Mouse (Mus musculus): ENCODE data around the gene Lrrfip1. TPM values are rescaled to one million over a fixed set of nuclear protein-coding genes. Genes with fewer than 3 reads are reported as not detected.

Lrrfip1 gene
- total and polyA plus RNA-seq, 2 experiments from 2014 or later, result 52.4 to 62.0 TPM

- 75% methylated on average over 20 of the region's 20 CpGs for WGBS
- ATAC-seq, result no peak; the same call in 1 of the 2 replicates
- Histone ChIP-seq H3K4me1 (ENCODE audit: insufficient read depth) (no peaks in the 10 kb centered on the region), H3K27ac (ENCODE audit: low read depth, low read length) (no peak within 1 kb of the TSS), H3K36me3 (ENCODE audit: insufficient read depth) (no peaks in the 10 kb centered on the region), H3K4me3 (ENCODE audit: low read depth, low read length) (no peak within 1 kb of the TSS), H3K9me3 (ENCODE audit: low read length) (no peaks in the 10 kb centered on the region), H3K27me3 (ENCODE audit: insufficient read depth, low read length) (no peaks in the 10 kb centered on the region), H3K9ac (no peak within 1 kb of the TSS), H3K4me2 (ENCODE audit: low read depth) (no peak within 1 kb of the TSS)
- TF ChIP-seq CTCF (IDR thresholded peaks at IDR 0.05; ENCODE audit: low read depth), result no peak
- DNase-seq, result no peak
Measured at GRCm38 (mm10) chr1:91144813-91145212, 146.3 kb downstream of the Lrrfip1 start, which contains the start of gene Rbm44. Gene Rbm44 (plus strand): TSS chr1:91145089.

- ATAC-seq, result no peak
- H3K4me1 ChIP-seq (ENCODE audit: insufficient read depth), result no peaks in the 10 kb centered on the region
- H3K4me2 ChIP-seq (ENCODE audit: low read depth), result no peak overlapping the region
- H3K27me3 ChIP-seq (ENCODE audit: insufficient read depth, low read length), result no peaks in the 10 kb centered on the region
- H3K27ac ChIP-seq (ENCODE audit: low read depth, low read length), result no peak overlapping the region
- TF ChIP-seq CTCF (IDR thresholded peaks at IDR 0.05; ENCODE audit: low read depth), result no peak
- no peaks in the 10 kb centered on the region for H3K36me3 ChIP-seq (ENCODE audit: insufficient read depth)
- 55% methylated on average over 2 of the region's 2 CpGs for WGBS
- no peak for DNase-seq
- no peak overlapping the region for H3K4me3 ChIP-seq (ENCODE audit: low read depth, low read length)
- no peaks in the 10 kb centered on the region for H3K9me3 ChIP-seq (ENCODE audit: low read length)
- no peak overlapping the region for H3K9ac ChIP-seq
Measured at GRCm38 (mm10) chr1:91151509-91151908, 153.0 kb downstream of the Lrrfip1 start.

- Histone ChIP-seq H3K27ac (ENCODE audit: low read depth, low read length) (no peak overlapping the region), H3K9me3 (ENCODE audit: low read length) (no peaks in the 10 kb centered on the region), H3K4me3 (ENCODE audit: low read depth, low read length) (no peak overlapping the region), H3K9ac (no peak overlapping the region), H3K4me1 (ENCODE audit: insufficient read depth) (no peaks in the 10 kb centered on the region), H3K27me3 (ENCODE audit: insufficient read depth, low read length) (no peaks in the 10 kb centered on the region), H3K36me3 (ENCODE audit: insufficient read depth) (no peaks in the 10 kb centered on the region), H3K4me2 (ENCODE audit: low read depth) (no peak overlapping the region)
- no peak for TF ChIP-seq CTCF (IDR thresholded peaks at IDR 0.05; ENCODE audit: low read depth)
- ATAC-seq (no peak), DNase-seq (no peak)
- 74% methylated on average over 6 of the region's 6 CpGs for WGBS
Measured at GRCm38 (mm10) chr1:91166798-91167197, 168.3 kb downstream of the Lrrfip1 start.

GRCm38 (mm10) chr1:91169157-91169556, 170.6 kb downstream of the Lrrfip1 start:
- H3K9me3 ChIP-seq (ENCODE audit: low read length), result no peaks in the 10 kb centered on the region
- TF ChIP-seq CTCF (IDR thresholded peaks at IDR 0.05; ENCODE audit: low read depth), result no peak
- DNase-seq, result no peak
- H3K27me3 ChIP-seq (ENCODE audit: insufficient read depth, low read length), result no peaks in the 10 kb centered on the region
- H3K4me1 ChIP-seq (ENCODE audit: insufficient read depth), result no peaks in the 10 kb centered on the region
- no peak overlapping the region for H3K9ac ChIP-seq
- WGBS, result 83% methylated on average over 4 of the region's 4 CpGs
- H3K36me3 ChIP-seq (ENCODE audit: insufficient read depth), result no peaks in the 10 kb centered on the region
- no peak overlapping the region for H3K4me2 ChIP-seq (ENCODE audit: low read depth)
- no peak overlapping the region for H3K27ac ChIP-seq (ENCODE audit: low read depth, low read length)
- no peak overlapping the region for H3K4me3 ChIP-seq (ENCODE audit: low read depth, low read length)
- ATAC-seq, result no peak

GRCm38 (mm10) chr1:91174796-91175195, 176.3 kb downstream of the Lrrfip1 start:
- no peak overlapping the region for H3K4me3 ChIP-seq (ENCODE audit: low read depth, low read length)
- H3K9ac ChIP-seq, result no peak overlapping the region
- H3K36me3 ChIP-seq (ENCODE audit: insufficient read depth), result no peaks in the 10 kb centered on the region
- ATAC-seq (no peak), DNase-seq (no peak)
- H3K27me3 ChIP-seq (ENCODE audit: insufficient read depth, low read length), result no peaks in the 10 kb centered on the region
- no peak overlapping the region for H3K4me2 ChIP-seq (ENCODE audit: low read depth)
- 97% methylated on average over 5 of the region's 5 CpGs for WGBS
- 0 out of 2 replicates have a peak, but pooled peaks cover under 1% of the 10 kb centered on the region for H3K4me1 ChIP-seq (ENCODE audit: insufficient read depth)
- TF ChIP-seq CTCF (IDR thresholded peaks at IDR 0.05; ENCODE audit: low read depth), result no peak
- H3K27ac ChIP-seq (ENCODE audit: low read depth, low read length), result no peak overlapping the region
- H3K9me3 ChIP-seq (ENCODE audit: low read length), result no peaks in the 10 kb centered on the region

GRCm38 (mm10) chr1:91176026-91176425, 177.5 kb downstream of the Lrrfip1 start:
- H3K9me3 ChIP-seq (ENCODE audit: low read length), result no peaks in the 10 kb centered on the region
- H3K4me2 ChIP-seq (ENCODE audit: low read depth), result no peak overlapping the region
- H3K36me3 ChIP-seq (ENCODE audit: insufficient read depth), result no peaks in the 10 kb centered on the region
- TF ChIP-seq CTCF (IDR thresholded peaks at IDR 0.05; ENCODE audit: low read depth), result no peak
- ATAC-seq (no peak), DNase-seq (no peak)
- 0 out of 2 replicates have a peak, but pooled peaks cover 6% of the 10 kb centered on the region for H3K4me1 ChIP-seq (ENCODE audit: insufficient read depth)
- H3K27me3 ChIP-seq (ENCODE audit: insufficient read depth, low read length), result 0 out of 2 replicates have a peak, but pooled peaks cover 5% of the 10 kb centered on the region
- H3K9ac ChIP-seq, result no peak overlapping the region
- no peak overlapping the region for H3K27ac ChIP-seq (ENCODE audit: low read depth, low read length)
- no peak overlapping the region for H3K4me3 ChIP-seq (ENCODE audit: low read depth, low read length)
- 69% methylated on average over 3 of the region's 3 CpGs for WGBS

GRCm38 (mm10) chr1:91176871-91177270, 178.3 kb downstream of the Lrrfip1 start:
- no peak overlapping the region for H3K4me2 ChIP-seq (ENCODE audit: low read depth)
- TF ChIP-seq CTCF (IDR thresholded peaks at IDR 0.05; ENCODE audit: low read depth), result no peak
- H3K4me3 ChIP-seq (ENCODE audit: low read depth, low read length), result no peak overlapping the region
- H3K4me1 ChIP-seq (ENCODE audit: insufficient read depth), result peaks cover 13% of the 10 kb centered on the region; the same call in 1 of the 2 replicates
- no peaks in the 10 kb centered on the region for H3K36me3 ChIP-seq (ENCODE audit: insufficient read depth)
- ATAC-seq, result no peak
- no peak overlapping the region for H3K27ac ChIP-seq (ENCODE audit: low read depth, low read length)
- 0 out of 2 replicates have a peak, but pooled peaks cover 5% of the 10 kb centered on the region for H3K27me3 ChIP-seq (ENCODE audit: insufficient read depth, low read length)
- H3K9me3 ChIP-seq (ENCODE audit: low read length), result no peaks in the 10 kb centered on the region
- WGBS, result 73% methylated on average over 4 of the region's 4 CpGs
- no peak for DNase-seq
- no peak overlapping the region for H3K9ac ChIP-seq

Other genes with a start within 250 kb of the Lrrfip1 start
- gene Col6a3, start 154.8 kb upstream of the Lrrfip1 start, total RNA-seq (2014; rRNA removed), result 12.2 and 34.1 TPM in 2 replicates
- 2.5 and 3.2 TPM in 2 replicates for gene Col6a3, start 154.8 kb upstream of the Lrrfip1 start, polyA plus RNA-seq (2015; fragmentation: Nextera tagmentation; extraction: Ambion mirVana)
- gene Mlph, start 83.7 kb upstream of the Lrrfip1 start, total RNA-seq (2014; rRNA removed), result 0.14 and 0.38 TPM in 2 replicates
- 0.19 and 0.33 TPM in 2 replicates for gene Mlph, start 83.7 kb upstream of the Lrrfip1 start, polyA plus RNA-seq (2015; fragmentation: Nextera tagmentation; extraction: Ambion mirVana)
- not detected in 2 replicates for gene Prlh, start 45.6 kb upstream of the Lrrfip1 start, total RNA-seq (2014; rRNA removed)
- not detected in 2 replicates for gene Prlh, start 45.6 kb upstream of the Lrrfip1 start, polyA plus RNA-seq (2015; fragmentation: Nextera tagmentation; extraction: Ambion mirVana)
- gene Rab17, start 29.1 kb upstream of the Lrrfip1 start, total RNA-seq (2014; rRNA removed), result 0.15 and 0.62 TPM in 2 replicates
- 0.30 TPM in 1 of 2 replicates, not detected in the other for gene Rab17, start 29.1 kb upstream of the Lrrfip1 start, polyA plus RNA-seq (2015; fragmentation: Nextera tagmentation; extraction: Ambion mirVana)
- 0.29 TPM in 1 of 2 replicates, not detected in the other for gene Rbm44, start 146.4 kb downstream of the Lrrfip1 start, total RNA-seq (2014; rRNA removed)
- 0.11 and 0.19 TPM in 2 replicates for gene Rbm44, start 146.4 kb downstream of the Lrrfip1 start, polyA plus RNA-seq (2015; fragmentation: Nextera tagmentation; extraction: Ambion mirVana)
- gene Ramp1, start 181.1 kb downstream of the Lrrfip1 start, total RNA-seq (2014; rRNA removed), result 14.4 and 16.8 TPM in 2 replicates
- gene Ramp1, start 181.1 kb downstream of the Lrrfip1 start, polyA plus RNA-seq (2015; fragmentation: Nextera tagmentation; extraction: Ambion mirVana), result 21.3 and 23.2 TPM in 2 replicates